Mouse (Mus musculus): ENCODE data around the gene Cfap74.
"Not testable (repeated sequence)": the region's sequence is repeated elsewhere in the genome, so short reads cannot be mapped to it uniquely, and the experiment has no call there.

Cfap74 gene

GRCm38 (mm10) chr4:155470263-155470953 lies 61.4 kb downstream of the Cfap74 start:
- no peak for DNase-seq

GRCm38 (mm10) chr4:155470997-155471396 lies 62.0 kb downstream of the Cfap74 start:
- DNase-seq, result no peak

- no peak for DNase-seq
These were observed 62.4 kb downstream of the Cfap74 start for GRCm38 (mm10) chr4:155471406-155471805.

GRCm38 (mm10) chr4:155472716-155473290 lies 63.8 kb downstream of the Cfap74 start:
- peak; percentile 71 for DNase-seq

GRCm38 (mm10) chr4:155473319-155473718 lies 64.3 kb downstream of the Cfap74 start:
- peak; percentile 74 for DNase-seq

GRCm38 (mm10) chr4:155473796-155474195 lies 64.8 kb downstream of the Cfap74 start:
- not testable (repeated sequence) for DNase-seq

GRCm38 (mm10) chr4:155481381-155482124 lies 72.6 kb downstream of the Cfap74 start:
- peak; percentile 75 for DNase-seq

GRCm38 (mm10) chr4:155482125-155482480 lies 73.1 kb downstream of the Cfap74 start:
- no peak for DNase-seq

GRCm38 (mm10) chr4:155482733-155483540 lies 73.9 kb downstream of the Cfap74 start:
- no peak for DNase-seq

GRCm38 (mm10) chr4:155485521-155485920 lies 76.5 kb downstream of the Cfap74 start:
- no peak for DNase-seq

GRCm38 (mm10) chr4:155487746-155488145 lies 78.8 kb downstream of the Cfap74 start:
- no peak for DNase-seq

GRCm38 (mm10) chr4:155488232-155489025 lies 79.4 kb downstream of the Cfap74 start:
- DNase-seq, result no peak

GRCm38 (mm10) chr4:155489101-155489970 lies 80.3 kb downstream of the Cfap74 start:
- DNase-seq, result no peak

GRCm38 (mm10) chr4:155490456-155490855 lies 81.5 kb downstream of the Cfap74 start:
- no peak for DNase-seq

- DNase-seq, result peak; percentile 93
These were observed 82.1 kb downstream of the Cfap74 start, which contains the start of gene Gnb1 for GRCm38 (mm10) chr4:155490990-155491504. TSS of gene Gnb1 (plus strand) at chr4:155491361.

- DNase-seq, result no peak
These were observed 82.6 kb downstream of the Cfap74 start for GRCm38 (mm10) chr4:155491529-155492130.

- peak; percentile 47 for DNase-seq
These were observed 83.2 kb downstream of the Cfap74 start for GRCm38 (mm10) chr4:155492131-155492633.

- DNase-seq, result no peak
These were observed 85.9 kb downstream of the Cfap74 start for GRCm38 (mm10) chr4:155494891-155495290.

- no peak for DNase-seq
These were observed 89.0 kb downstream of the Cfap74 start for GRCm38 (mm10) chr4:155497963-155498362.

- DNase-seq, result no peak
These were observed 92.1 kb downstream of the Cfap74 start for GRCm38 (mm10) chr4:155501126-155501525.

Measured in cerebellum, adult 11 months (tissue).